Mouse (Mus musculus) neural tube, postnatal 0 days (tissue): Measurements from ENCODE around the gene Med1. TPM values are rescaled to one million over a fixed set of nuclear protein-coding genes. Genes with fewer than 3 reads are reported as not detected.

ENCODE experiments used
- microRNA-seq: library from miRNA; unstranded; fragments of <30 nt; microRNA quantifications from one replicate; pipeline ENCODE4, GENCODE M21; 2016
- polyA plus RNA-seq: library from polyadenylated mRNA; unstranded; fragments of >200 nt; fragmentation: Nextera tagmentation; extraction: Ambion mirVana; gene quantifications from 2 replicates; pipeline ENCODE4 v1.2.1, GENCODE M21; 2015

The Med1 gene
- polyA plus RNA-seq, result 46.4 and 48.2 TPM in 2 replicates

GRCm38 (mm10) chr11:98192901-98193805, at the start of gene Med1:
Gene Med1, minus strand, starts transcription at chr11:98193293.

GRCm38 (mm10) chr11:98202641-98203350, 9.7 kb upstream of the Med1 start, which contains the start of gene Cdk12:
Gene Cdk12, plus strand, starts transcription at chr11:98203059.

DNA sequence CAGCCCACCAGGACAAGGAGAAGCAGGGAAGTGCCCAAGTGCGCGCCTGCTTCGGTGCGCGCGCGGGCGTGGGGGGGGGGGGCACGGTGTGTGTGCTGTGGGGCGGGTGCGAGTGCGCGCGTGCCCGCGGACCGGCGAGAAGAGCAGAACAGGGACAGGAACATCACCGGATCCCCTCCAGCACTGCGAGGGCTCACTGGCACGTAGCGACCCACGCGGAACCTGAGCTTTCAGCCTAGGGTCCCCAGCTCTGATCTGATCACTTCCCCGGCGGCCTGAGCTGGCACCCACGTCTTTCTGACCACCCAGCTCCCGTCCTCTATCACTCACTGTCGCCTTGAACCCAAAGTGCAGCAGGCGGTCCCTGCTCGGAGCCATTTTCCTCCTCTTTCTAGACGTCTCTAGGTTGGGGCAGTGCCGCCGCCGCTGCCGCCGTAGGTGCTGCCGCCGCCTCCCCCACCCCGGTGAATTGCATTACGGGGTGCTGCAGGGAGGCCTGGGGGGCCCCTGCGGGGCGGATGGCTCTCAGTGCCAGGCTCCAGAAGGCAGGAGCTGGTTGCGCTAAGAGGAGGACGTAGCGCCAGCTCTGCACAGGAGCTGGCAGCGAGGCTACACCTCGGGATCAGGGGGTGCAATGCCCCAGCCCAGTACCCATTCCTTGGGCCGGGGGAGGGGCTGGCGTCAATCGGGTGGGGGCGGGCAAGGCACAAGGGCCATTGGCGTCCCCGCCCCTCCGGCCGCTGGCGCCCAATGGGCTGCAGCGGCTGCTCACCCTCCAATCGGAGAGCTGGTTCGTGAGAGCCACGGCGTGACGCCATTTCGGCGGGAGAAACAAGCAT, 43.1 kb downstream of the Med1 start, which contains the start of gene Fbxl20:
Gene Fbxl20 (minus strand): TSS at position 618 of the 839 bp plus-strand sequence.

Small RNAs within 50 kb of the gene (microRNA-seq; reads per million reads assigned to microRNA genes)
- not detected for gene Gm27399

Other genes starting within 250 kb of the Med1 start
- 3.7 and 4.3 TPM in 2 replicates for gene Plxdc1, start 206.8 kb downstream of the Med1 start, polyA plus RNA-seq
- 6.8 and 8.3 TPM in 2 replicates for gene Arl5c, start 197.1 kb downstream of the Med1 start, polyA plus RNA-seq
- gene Cacnb1, start 170.3 kb downstream of the Med1 start, polyA plus RNA-seq, result 46.8 and 52.6 TPM in 2 replicates
- gene Rpl19, start 166.6 kb downstream of the Med1 start, polyA plus RNA-seq, result 652 and 685 TPM in 2 replicates
- gene Stac2, start 139.8 kb downstream of the Med1 start, polyA plus RNA-seq, result 14.7 and 16.7 TPM in 2 replicates
- 13.5 and 17.0 TPM in 2 replicates for gene Fbxl20, start 42.9 kb downstream of the Med1 start, polyA plus RNA-seq
- gene Cdk12, start 9.8 kb upstream of the Med1 start, polyA plus RNA-seq, result 5.5 and 5.8 TPM in 2 replicates
- 13.6 and 15.7 TPM in 2 replicates for gene Neurod2, start 136.4 kb upstream of the Med1 start, polyA plus RNA-seq
- 4.3 and 5.5 TPM in 2 replicates for gene Ppp1r1b, start 155.1 kb upstream of the Med1 start, polyA plus RNA-seq
- 25.3 and 25.6 TPM in 2 replicates for gene Stard3, start 165.1 kb upstream of the Med1 start, polyA plus RNA-seq
- 0.27 and 0.33 TPM in 2 replicates for gene Tcap, start 190.5 kb upstream of the Med1 start, polyA plus RNA-seq
- gene Pnmt, start 193.2 kb upstream of the Med1 start, polyA plus RNA-seq, result 3.2 and 3.7 TPM in 2 replicates
- 7.6 and 8.4 TPM in 2 replicates for gene Pgap3, start 207.2 kb upstream of the Med1 start, polyA plus RNA-seq
- gene Erbb2, start 219.2 kb upstream of the Med1 start, polyA plus RNA-seq, result 6.6 TPM in 2 replicates
- gene Mien1, start 245.7 kb upstream of the Med1 start, polyA plus RNA-seq, result 270 and 284 TPM in 2 replicates